Mouse (Mus musculus) olfactory bulb, adult 2 months (tissue): ENCODE data around the gene Krt6b. TPM values are rescaled to one million over a fixed set of nuclear protein-coding genes. Genes with fewer than 3 reads are reported as not detected.

Source experiments
- H3K27ac ChIP-seq: fragments of 200-500 bp; 2 replicates; pipeline ENCODE4 v1.5.1; 2012; ENCODE audit warnings: low read depth, low read length; ENCODE audit not compliant: insufficient read depth
- H3K4me1 ChIP-seq: fragments of 200-500 bp; 2 replicates; pipeline ENCODE4 v1.6.1; 2012; ENCODE audit warnings: low read length; ENCODE audit not compliant: control insufficient read depth, insufficient read depth
- H3K4me3 ChIP-seq: fragments of 200-500 bp; 2 replicates; pipeline ENCODE4 v1.5.1; 2012; ENCODE audit warnings: mild to moderate bottlenecking, low read depth, low read length, moderate library complexity; ENCODE audit not compliant: insufficient read depth
- CTCF ChIP-seq: fragments of 200-500 bp; IDR thresholded peaks from 2 replicates; pipeline ENCODE4 v1.5.1; 2012; ENCODE audit warnings: low read depth, mild to moderate bottlenecking, low read length, moderate library complexity; ENCODE audit not compliant: insufficient read depth
- POLR2A ChIP-seq: fragments of 200-500 bp; IDR thresholded peaks from 2 replicates; pipeline ENCODE4 v1.6.1; 2012; ENCODE audit warnings: mild to moderate bottlenecking, low read depth, low read length, moderate library complexity; ENCODE audit not compliant: insufficient read depth
- WGBS: fragments of 180-500 bp; shearing (Covaris S2); methylation state at CpG from one replicate; pipeline ENCODE4 v1.1.7; 2018; 5-methylcytosine and 5-hydroxymethylcytosine counted together
- polyA plus RNA-seq: library from polyadenylated mRNA; stranded (reverse); fragments of >200 nt; gene quantifications from 2 replicates; pipeline ENCODE4 v1.2.4, GENCODE M21; 2012; ENCODE audit warnings: low replicate concordance; ENCODE audit not compliant: missing spikeins, insufficient read depth, insufficient read length

The Krt6b gene
- not detected in 2 replicates for polyA plus RNA-seq

DNA sequence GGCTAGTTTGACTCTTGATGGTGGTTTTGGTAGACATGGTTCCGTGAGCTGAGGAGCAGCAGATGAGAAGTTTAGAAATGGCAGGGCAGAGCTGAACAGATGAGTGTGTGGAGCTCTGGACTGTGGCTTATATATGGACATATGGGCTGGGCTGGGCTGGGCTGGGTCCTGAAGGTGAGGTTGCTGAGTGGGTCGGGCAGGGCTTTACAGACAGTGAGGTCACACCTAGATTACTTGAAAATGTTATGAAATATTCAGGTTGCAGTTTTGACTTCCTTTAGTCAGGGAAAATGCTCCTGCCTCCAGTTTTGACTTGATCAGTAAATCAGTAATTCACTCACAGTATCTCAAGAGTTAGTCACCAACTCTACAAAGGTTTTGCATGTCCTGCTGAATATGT is at the start of gene Krt6b:
Gene Krt6b, minus strand, starts transcription at position 101 of the 400 bp plus-strand sequence.
- WGBS, result 90% methylated on average over 2 of the region's 2 CpGs
- Histone ChIP-seq H3K4me3 (no peak within 1 kb of the TSS), H3K27ac (no peak within 1 kb of the TSS), H3K4me1 (no peaks in the 10 kb centered on the region)
- TF ChIP-seq POLR2A (no peak), CTCF (no peak)

DNA sequence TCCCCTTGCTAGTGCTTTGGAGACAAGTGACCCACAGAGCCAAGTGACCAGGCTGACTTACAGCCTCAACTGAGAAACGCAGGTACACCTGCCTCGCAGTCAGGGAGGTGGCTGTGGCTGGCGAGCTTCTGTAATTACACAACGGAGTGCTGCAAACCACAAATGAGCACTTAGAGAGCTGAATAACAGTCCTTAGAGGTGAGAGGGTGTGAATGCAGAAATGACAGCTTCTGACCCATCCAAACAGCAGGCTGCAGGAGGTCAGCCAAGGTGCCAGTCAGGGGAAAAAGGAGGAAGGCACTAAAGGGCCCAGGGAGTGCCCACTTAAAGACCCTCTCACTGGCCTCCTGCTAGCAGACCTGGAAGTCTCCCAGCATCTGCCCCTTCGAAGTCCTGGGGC is 44.6 kb upstream of the Krt6b start:
- no peaks in the 10 kb centered on the region for H3K4me1 ChIP-seq
- H3K27ac ChIP-seq, result no peak overlapping the region
- TF ChIP-seq CTCF, result no peak
- TF ChIP-seq POLR2A, result no peak
- 77% methylated on average over 5 of the region's 5 CpGs for WGBS
- H3K4me3 ChIP-seq, result no peak overlapping the region

DNA sequence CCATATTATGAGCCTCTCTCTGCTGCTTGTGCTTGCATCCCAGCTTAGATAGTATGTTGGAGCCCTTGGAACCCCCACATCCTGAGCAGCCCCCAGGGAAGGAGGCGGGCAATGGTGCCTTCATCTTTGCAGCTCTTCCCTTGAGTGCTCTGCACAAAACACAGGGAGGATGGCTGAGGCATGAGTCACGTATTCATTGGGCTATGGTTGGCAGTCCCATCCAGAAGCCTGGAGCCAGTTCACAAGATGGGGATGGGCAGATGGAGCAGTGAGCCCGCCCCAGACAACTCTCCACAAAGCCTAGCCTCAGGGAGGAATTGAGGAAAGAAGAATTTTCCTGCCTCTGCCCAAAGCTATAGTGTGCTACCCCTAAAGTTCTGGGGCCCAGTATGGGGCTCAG is 35.7 kb upstream of the Krt6b start:
- WGBS, result 58% methylated on average over 3 of the region's 3 CpGs
- no peak for TF ChIP-seq CTCF
- no peak for TF ChIP-seq POLR2A

DNA sequence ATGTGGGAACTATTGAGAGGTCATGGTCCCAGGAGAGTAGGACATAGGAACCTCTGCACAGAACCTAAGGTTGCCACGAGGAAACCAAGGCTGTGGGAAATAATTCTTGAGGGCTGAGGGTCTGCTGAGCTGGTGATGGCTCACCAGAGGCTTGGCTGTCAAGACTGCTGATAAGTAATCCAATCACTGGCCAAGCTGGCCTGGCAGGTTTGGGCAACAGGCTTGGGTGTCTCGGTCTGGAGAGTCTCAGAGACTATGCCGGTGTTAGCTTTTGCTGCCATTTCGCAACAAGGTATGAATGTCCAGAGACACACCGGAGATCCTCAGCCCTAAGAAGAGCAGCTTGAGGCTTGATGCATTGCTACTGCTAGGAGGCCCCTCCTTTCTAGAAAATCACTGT is 34.3 kb upstream of the Krt6b start:
- no peak overlapping the region for H3K4me3 ChIP-seq
- no peak overlapping the region for H3K27ac ChIP-seq
- TF ChIP-seq CTCF, result no peak
- no peak for TF ChIP-seq POLR2A
- 89% methylated on average over 5 of the region's 5 CpGs for WGBS
- peaks cover 4% of the 10 kb centered on the region; the same call in 1 of the 2 replicates for H3K4me1 ChIP-seq

More for the DNA sequence above, 35.7 kb upstream of the Krt6b start:
- Histone ChIP-seq H3K27ac (no peak overlapping the region), H3K4me3 (no peak overlapping the region), H3K4me1 (peaks cover 4% of the 10 kb centered on the region; the same call in 1 of the 2 replicates)

DNA sequence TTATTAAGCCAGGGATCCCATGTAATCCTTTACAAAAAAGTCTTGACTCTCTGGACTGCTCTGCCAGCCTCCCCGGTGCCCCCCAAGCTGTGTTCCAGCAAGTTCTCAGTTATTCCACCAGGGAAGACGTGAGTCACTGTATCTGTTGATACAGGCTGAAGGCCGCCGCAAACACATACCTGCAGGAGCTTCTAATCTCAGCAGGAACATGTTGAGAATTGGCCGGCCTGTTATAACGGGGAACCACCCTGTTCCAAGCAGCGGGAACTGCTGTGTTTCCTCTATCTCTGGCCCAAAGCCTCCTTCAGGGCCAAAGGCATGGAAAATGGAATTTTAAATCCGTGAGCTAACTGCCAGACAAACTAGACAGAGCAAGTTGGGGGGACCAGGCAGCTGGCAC is 33.6 kb upstream of the Krt6b start:
- Histone ChIP-seq H3K4me1 (peaks cover 4% of the 10 kb centered on the region; the same call in 1 of the 2 replicates), H3K4me3 (no peak overlapping the region), H3K27ac (no peak overlapping the region)
- no peak for TF ChIP-seq POLR2A
- no peak for TF ChIP-seq CTCF
- 85% methylated on average over 8 of the region's 8 CpGs for WGBS

DNA sequence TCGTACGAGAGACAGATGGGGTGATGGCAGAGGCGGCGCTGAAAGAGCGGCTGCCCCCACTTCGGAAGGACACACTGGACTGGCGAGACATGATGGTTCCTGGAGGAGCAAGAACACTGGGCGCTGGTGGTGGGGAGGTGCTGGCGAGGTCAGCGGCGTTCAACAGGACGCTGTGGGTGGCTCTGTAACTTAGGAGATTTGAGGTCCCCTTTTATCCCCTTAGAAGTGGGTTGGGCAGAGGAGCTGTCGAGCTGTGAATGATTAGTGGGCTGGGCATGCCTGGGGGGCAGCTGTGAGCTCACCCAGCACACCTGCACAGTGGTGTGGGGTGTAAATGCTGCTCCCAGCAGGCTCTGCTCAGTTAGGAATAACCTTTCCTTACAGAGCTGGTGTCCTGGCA is 32.6 kb upstream of the Krt6b start, which contains the start of gene Krt5:
Gene Krt5, minus strand, starts transcription at position 179 of the 400 bp plus-strand sequence.
- Histone ChIP-seq H3K4me1 (peaks cover 4% of the 10 kb centered on the region; the same call in 1 of the 2 replicates), H3K27ac (no peak within 1 kb of the TSS), H3K4me3 (no peak within 1 kb of the TSS)
- TF ChIP-seq CTCF, result no peak
- TF ChIP-seq POLR2A, result no peak
- WGBS, result 83% methylated on average over 13 of the region's 13 CpGs

DNA sequence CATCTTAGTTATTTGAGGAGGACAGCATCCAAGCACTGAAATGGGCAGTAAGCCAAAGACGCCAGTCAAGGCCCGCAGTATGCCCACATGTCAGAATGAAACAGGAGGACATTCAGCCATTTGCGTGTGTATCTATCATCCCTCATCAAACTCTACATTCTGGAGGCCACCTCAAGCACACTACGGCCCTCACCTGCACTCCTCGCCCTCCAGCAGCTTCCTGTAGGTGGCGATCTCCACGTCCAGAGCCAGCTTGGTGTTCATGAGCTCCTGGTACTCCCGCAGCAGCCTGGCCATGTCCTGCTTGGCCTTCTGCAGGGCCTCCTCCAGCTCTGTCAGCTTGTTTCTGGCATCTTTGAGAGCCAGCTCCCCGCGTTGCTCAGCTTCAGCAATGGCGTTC is 28.6 kb upstream of the Krt6b start:
- no peak overlapping the region for H3K27ac ChIP-seq
- H3K4me1 ChIP-seq, result no peaks in the 10 kb centered on the region
- H3K4me3 ChIP-seq, result no peak overlapping the region
- 77% methylated on average over 11 of the region's 11 CpGs for WGBS
- TF ChIP-seq CTCF, result no peak
- TF ChIP-seq POLR2A, result no peak

DNA sequence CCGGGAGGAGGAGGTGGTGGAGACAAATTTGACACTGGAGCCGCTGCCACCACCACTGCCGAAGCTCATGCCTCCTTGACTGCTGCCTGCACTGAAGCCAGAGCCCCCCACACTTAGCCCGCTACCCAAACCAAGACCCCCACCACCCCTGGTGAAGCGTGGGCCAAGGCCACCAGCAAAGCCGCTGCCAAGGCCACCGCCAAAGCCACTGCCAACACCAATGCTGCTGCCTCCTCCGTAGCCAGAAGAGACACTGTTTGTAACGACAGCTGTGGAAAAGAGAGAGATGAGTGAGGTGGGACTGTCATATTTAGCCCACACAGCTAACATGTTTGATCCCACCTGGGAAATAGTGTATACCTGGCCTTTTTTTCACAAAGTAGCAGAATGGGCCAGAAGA is 27.4 kb upstream of the Krt6b start:
- no peak for TF ChIP-seq POLR2A
- no peak for TF ChIP-seq CTCF
- 87% methylated on average over 9 of the region's 9 CpGs for WGBS
- no peaks in the 10 kb centered on the region for H3K4me1 ChIP-seq
- no peak overlapping the region for H3K4me3 ChIP-seq
- H3K27ac ChIP-seq, result no peak overlapping the region

DNA sequence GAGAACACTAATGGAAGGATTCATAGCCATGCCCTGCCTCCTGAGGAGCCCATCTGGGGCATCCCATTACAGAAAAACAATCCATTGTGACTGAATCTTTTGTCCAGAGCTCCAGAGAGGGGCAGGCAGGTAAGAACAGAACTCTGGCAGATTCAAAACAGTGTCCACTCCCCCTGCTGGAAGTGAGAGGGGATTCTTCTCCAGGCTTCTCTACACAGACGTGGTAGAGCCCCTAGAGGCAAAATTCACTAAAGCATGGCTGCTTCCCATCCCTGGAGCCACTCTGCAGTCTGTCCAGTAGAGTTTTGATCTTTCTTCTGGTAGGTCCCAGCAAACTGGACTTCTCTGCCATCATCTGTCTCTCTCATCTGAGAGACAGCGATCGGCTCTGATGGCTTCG is 24.0 kb upstream of the Krt6b start:
- H3K4me3 ChIP-seq, result no peak overlapping the region
- H3K4me1 ChIP-seq, result no peaks in the 10 kb centered on the region
- TF ChIP-seq POLR2A, result no peak
- TF ChIP-seq CTCF, result no peak
- H3K27ac ChIP-seq, result no peak overlapping the region
- WGBS, result 87% methylated on average over 4 of the region's 4 CpGs

DNA sequence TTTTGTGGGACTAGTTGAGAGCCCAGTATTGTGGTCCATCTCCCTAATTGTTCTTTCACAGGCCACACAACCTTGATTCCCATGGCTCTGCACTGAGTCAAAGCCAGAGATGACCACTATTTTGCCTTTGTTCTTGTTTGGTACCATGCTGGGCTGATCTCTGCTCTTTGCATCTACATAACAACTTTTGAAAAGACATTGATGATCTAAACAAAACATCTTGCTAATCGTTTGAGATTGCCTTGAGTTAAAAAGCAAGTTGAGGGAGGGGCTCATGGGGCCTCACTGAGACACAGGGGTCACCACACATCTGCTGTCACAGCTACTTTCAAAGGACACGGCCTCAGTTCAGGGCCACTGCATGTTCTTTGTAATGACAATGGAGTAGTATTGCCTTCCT is 22.3 kb upstream of the Krt6b start:
- WGBS, result 36% methylated on average over 2 of the region's 2 CpGs
- Histone ChIP-seq H3K4me3 (no peak overlapping the region), H3K4me1 (no peaks in the 10 kb centered on the region), H3K27ac (no peak overlapping the region)
- no peak for TF ChIP-seq CTCF
